Mouse (Mus musculus): ENCODE measurements around the gene Qprt. TPM values are rescaled to one million over a fixed set of nuclear protein-coding genes. Genes with fewer than 3 reads are reported as not detected.

The Qprt gene
- under 1 TPM; 0.19 to 0.76 TPM for total RNA-seq (2021)
- long read RNA-seq, experiment 1, result 0 reads
- long read RNA-seq, experiment 2, partial matches to known transcripts, result 0 of 1 reads
- long read RNA-seq, experiment 2, other reads (novel, unspliced or antisense), result 0 of 1 reads

- no peak for DNase-seq (ENCODE audit: low spot score in 2 of 2)
These were observed at the start of gene Qprt for GRCm38 (mm10) chr7:127121911-127122270. Gene Qprt, minus strand, starts transcription at chr7:127122226.

- no peak for DNase-seq (ENCODE audit: low spot score in 2 of 2)
These were observed 44.5 kb upstream of the Qprt start for GRCm38 (mm10) chr7:127166501-127166900.

DNA sequence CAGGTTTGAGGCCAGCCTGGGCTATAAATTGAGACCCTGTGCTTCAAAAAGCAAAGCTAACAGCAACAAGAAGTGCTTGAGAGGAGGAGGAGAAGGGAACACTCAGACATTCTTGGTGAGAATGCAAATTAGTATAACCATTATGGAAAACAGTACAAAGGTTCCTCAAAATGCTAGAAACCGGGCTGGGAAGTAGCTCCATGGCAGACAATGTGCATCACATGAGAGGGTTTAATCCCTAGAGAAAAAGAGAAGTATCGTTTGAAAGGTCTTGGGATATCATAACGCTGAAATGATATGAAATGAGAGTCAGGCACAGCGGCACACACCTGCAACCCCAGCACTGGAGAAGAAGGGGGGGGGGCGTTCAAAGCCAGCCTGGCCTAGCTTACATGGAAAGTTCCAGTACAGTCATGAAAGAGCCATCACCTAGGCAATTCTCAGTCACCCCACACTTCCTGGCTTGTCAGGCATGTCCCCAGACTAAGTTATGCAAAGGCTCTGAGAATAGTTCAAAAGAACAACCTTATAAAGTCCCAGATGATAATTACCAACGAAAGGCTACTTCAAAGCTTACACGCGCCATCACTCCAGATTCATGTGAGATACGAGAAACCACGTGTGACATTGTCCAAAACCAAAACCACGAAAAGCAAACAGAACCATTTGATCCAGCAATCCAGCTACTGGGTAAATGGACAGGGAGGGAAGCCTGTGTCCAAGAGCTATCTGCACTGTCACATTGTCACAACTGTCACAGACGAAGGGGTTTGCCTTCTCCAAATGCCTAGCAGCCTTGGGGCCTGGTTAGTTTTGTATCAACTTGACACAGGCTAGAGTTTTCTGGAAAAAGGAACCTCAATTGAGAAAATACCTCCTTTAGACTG is 43.8 kb upstream of the Qprt start:
- no peak for DNase-seq (ENCODE audit: low spot score in 2 of 2)

DNA sequence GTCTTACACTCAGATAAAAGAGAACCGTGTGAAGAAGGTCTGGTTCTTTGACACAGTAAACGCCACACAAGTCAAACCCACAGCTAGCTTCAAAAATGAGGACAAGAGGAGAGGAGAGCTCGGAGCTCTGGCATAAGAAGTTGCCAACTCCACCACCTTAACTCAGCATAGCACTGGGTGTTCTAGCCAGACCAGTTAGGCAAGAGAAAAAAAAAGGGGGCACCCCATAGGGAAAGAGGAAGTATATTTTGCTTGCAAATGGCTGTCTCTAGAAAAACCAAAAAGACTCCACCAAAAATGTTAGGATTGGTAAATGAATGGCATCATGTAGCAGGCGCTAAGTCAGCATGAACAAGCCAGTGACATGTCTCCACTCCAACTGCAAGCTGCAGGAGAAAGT is 42.0 kb upstream of the Qprt start:
- DNase-seq (ENCODE audit: low spot score in 2 of 2), result no peak

- DNase-seq (ENCODE audit: low spot score in 2 of 2), result no peak
These were observed 40.5 kb upstream of the Qprt start for GRCm38 (mm10) chr7:127162546-127162945.

DNA sequence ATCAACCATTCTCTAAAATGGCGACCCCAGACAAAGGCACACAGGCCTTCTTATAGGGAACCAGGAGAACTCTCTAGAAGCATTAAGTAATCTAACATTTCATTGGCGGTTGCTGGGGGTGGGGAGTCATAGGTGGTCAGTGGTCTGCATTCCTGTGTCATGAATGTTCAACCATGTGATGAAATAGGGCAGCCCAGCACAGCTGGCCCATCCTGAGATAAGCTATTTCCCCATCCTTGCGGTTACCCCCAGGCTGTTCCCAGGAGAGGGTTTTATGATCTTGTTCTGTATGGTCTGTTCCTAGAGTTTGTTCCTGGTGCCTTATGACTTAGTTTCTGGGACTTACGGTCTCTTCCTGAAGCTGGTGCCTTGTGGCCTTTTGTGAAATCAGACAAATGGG is 35.5 kb upstream of the Qprt start:
- no peak for DNase-seq (ENCODE audit: low spot score in 2 of 2)

GRCm38 (mm10) chr7:127153477-127153876 is 31.5 kb upstream of the Qprt start:
- no peak for DNase-seq (ENCODE audit: low spot score in 2 of 2)

DNA sequence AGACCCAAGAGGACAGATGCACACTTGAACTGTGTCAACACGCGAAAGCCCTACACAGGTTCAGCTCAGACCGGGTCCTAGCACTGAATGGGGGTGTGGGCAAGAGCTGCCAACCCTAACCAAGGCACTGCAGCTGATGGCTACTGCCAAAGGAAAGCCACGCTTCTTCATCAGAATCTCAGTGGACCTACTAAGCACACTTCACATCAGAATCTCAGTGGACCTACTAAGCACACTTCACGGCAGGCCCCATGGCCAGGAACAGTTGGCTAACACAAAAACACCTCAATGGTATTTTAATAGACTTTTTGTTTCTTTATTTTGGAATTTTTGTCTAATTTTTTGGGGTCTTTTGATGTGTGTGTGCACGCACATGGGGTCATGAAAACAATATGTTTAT is 30.4 kb upstream of the Qprt start:
- DNase-seq (ENCODE audit: low spot score in 2 of 2), result no peak

- DNase-seq (ENCODE audit: low spot score in 2 of 2), result no peak
These were observed 25.9 kb upstream of the Qprt start for GRCm38 (mm10) chr7:127147901-127148300.

- DNase-seq (ENCODE audit: low spot score in 2 of 2), result no peak
These were observed 24.2 kb upstream of the Qprt start for GRCm38 (mm10) chr7:127146267-127146603.

DNA sequence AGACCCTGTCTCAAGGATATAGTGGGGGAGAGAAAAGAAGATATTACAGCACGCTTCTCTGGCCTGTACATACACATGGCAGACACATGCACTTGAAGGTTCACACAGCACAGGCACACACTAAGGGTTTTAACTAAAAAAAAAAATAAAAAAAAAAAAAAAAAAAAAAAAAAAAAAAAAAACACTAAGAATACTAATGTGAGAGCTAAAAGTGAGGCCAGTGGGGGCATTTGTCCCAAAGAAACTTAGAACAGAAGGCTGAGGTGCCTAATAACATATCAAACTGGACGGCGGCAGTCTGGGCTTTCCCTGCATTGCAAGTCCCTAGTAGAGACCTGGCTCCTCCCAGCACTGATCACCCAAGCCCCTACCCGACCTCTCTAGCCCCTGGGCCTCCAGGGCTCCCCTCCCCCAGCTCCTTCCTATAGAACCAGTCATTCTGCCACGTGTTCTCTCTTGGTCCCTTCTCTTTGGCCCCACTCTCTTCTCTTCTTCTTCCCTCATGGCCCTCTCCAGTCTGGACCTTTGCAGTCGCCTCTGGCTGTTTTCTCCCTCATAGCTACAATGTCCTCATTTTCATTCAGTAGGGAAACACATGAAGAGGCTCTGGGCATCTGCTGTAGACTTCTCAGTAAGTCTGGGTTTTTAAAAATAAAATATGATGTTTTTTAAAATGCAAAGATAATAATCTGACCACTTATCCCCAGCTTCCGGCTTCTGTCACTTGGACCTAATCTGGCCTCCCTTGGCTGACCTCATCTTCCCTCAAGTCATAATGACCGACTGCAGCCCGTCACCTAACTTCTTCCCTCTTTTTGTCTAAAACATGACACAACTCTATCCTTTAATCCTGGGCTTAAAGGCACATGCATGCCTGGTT is 23.6 kb upstream of the Qprt start:
- DNase-seq (ENCODE audit: low spot score in 2 of 2), result no peak

DNA sequence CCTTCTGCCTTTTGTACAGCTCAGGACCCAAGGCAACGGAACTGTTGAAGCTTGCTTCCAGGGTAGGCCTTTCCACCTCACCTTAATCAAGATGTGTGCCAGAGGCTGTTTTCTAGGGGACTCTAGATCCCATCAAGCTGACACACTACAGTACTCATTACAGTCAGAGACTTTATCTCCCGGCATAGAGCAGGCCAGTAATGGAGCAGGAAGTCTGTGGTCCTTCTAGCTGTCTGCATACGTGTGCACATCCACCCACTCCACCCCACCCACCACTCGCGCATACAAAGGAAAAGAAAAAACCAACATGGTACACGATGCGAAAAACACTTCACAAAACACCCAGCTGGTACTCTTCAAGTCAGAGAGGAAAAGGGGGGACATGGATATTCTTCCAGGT is 22.4 kb upstream of the Qprt start:
- DNase-seq (ENCODE audit: low spot score in 2 of 2), result no peak

GRCm38 (mm10) chr7:127142666-127143065 is 20.6 kb upstream of the Qprt start:
- no peak for DNase-seq (ENCODE audit: low spot score in 2 of 2)

GRCm38 (mm10) chr7:127142214-127142613 is 20.2 kb upstream of the Qprt start:
- DNase-seq (ENCODE audit: low spot score in 2 of 2), result no peak

GRCm38 (mm10) chr7:127140623-127141404 is 18.8 kb upstream of the Qprt start:
- no peak for DNase-seq (ENCODE audit: low spot score in 2 of 2)

DNA sequence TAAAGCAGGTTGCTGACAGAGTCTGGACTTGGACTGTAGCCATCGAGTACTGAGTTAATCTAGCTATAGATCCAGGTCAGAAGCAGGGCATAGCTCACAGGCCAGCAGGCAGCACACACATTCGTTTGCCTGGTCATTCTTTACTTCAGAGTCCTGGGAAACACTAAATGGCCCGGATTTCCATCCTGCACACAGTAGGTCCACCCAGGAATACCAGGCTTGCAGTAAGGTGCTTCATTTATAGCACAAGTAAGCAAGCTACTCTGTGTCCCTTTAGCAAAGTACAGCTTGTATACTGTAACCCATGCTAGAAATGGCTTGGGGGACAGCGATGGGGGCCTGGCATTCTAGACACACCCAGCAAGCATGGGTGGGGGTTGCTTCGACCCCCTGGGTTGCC is 17.5 kb upstream of the Qprt start:
- DNase-seq (ENCODE audit: low spot score in 2 of 2), result no peak

DNA sequence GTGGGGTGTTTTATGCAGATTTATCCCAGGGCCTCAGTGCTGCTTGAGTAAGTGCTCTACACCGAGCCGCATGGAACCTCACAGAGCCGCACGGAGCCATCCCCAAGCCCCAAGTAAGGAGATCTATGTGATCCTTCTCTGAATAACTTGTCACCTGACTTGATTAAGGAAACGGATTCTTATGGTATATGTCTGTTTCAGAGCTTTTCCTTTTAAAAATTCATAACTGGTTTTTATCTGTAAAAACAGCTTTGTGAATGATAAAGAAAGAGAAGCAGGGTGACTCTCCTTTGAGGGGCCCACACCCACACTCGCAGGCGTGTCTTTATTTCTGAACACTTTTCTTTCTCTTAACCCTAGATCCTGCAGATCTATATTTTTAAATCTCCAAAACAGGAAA is 17.1 kb upstream of the Qprt start:
- DNase-seq (ENCODE audit: low spot score in 2 of 2), result no peak

DNA sequence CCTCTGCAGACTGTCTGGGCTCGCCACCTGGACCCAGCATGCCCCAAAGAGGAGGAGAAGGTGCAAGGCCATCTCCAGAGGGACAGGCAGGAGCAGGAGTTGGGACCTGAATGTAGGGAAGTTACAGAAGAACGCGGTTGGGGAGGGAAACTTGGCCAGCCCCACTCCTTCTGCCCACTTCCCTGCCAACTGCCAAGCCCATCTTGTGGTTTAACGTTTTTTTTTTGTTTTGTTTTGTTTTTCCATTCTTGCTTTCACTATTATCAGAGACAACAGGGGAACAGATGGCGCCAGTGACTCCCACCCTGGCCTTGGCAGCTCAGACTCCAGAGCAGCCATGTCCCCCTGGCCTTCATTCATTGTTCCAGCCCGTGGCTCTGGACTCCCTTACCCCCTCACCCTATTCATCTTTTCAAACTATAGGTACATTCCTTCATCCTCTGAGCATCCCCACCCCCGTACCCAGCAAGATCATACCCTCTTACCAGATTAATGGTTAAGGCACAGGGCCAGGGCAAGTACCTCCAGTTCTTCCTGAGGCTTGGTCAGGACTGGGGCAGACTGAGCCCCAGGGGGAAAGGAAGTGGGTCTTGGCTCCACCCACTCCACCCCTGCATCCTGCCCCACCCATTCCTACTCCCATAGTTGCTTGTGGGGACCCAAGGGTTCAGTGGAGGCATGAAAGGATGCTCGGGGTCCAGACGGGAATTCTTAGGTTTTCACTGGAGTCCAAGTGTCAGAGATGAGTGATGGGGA is 15.4 kb upstream of the Qprt start, which contains the start of gene Spn:
Spn (minus strand) TSS at position 562 of the 756 bp plus-strand sequence.
- no peak for DNase-seq (ENCODE audit: low spot score in 2 of 2)

DNA sequence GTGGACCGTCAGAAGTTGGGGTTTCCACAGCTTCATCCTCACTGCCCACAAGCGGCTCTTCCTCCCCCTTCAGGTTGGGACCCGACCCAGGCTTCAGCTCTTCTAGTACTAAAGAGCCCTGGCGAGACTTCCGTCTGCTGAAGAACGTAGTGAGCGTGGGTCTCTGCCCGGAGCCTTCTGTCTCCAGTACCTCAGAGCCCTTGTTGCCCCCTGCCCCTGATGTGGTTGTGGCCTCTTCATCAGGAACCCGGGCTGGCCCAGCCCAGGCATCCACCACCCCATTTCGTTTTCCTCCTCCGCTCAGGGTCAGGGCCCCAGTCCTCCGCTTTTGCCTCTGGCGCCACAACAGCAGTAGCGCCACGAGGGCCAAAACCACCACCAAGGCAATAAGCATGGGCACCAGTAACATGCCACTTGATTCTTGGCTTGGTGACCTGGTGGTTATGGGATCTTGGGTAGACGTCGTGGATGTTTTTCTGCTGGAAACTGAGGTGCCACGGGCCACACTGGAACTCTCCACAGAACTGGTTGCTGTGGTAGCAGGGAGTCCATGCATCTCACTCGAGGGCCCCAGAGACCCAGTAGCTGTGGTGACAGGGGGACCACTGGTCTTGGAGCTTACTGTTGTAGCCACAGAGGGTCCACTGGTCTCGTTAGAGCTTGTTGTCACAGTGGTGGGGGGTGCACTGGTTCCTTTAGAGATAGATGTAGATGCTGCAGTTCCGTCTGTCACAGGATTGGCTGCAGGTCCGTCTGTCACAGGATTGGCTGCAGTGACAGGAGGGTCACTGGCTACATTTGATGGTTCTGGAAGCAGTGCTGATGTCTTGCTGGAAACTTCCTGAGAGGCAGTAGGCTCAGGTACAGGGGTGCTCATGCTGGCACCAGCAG is 14.4 kb upstream of the Qprt start:
- no peak for DNase-seq (ENCODE audit: low spot score in 2 of 2)

Data from layer of hippocampus, postnatal 14 days (tissue).